Mouse (Mus musculus) MEL (cell line): ENCODE data around the gene Tjp1. TPM values are rescaled to one million over a fixed set of nuclear protein-coding genes. Genes with fewer than 3 reads are reported as not detected.

Experiments used
- DNase-seq: peaks from one replicate; pipeline ENCODE4 v3.0.0; 2011; ENCODE audit warnings: low read depth, low spot score
- H3K27ac ChIP-seq: 2 replicates; pipeline ENCODE4 v1.5.1; 2012; ENCODE audit warnings: low read depth, mild to moderate bottlenecking, control low read depth, low read length, moderate library complexity; ENCODE audit not compliant: control insufficient read depth
- H3K27me3 ChIP-seq, 2 experiments: fragments of 150-350 bp in 1 of 2; sonication (generic) in 1 of 2; 2 replicates each; pipeline ENCODE4 v1.6.1; 2012; ENCODE audit warnings: low read length in 2 of 2, mild to moderate bottlenecking in 2 of 2, improper control_type of control experiment in 1 of 2, moderate library complexity in 1 of 2; ENCODE audit not compliant: insufficient read depth in 2 of 2, control insufficient read depth in 1 of 2
- H3K36me3 ChIP-seq, 2 experiments: 2 replicates each; pipeline ENCODE4 v1.6.1; 2012 to 2014; ENCODE audit warnings: low read length in 2 of 2, improper control_type of control experiment in 1 of 2, inconsistent platforms in 1 of 2, mild to moderate bottlenecking in 1 of 2; ENCODE audit not compliant: insufficient read depth in 2 of 2, control insufficient read depth in 1 of 2
- H3K4me1 ChIP-seq, 2 experiments: fragments of 150-350 bp in 1 of 2; sonication (generic) in 1 of 2; 2 replicates each; pipeline ENCODE4 v1.6.1; 2012; ENCODE audit warnings: low read length in 2 of 2, improper control_type of control experiment in 1 of 2, mild to moderate bottlenecking in 1 of 2; ENCODE audit not compliant: insufficient read depth in 2 of 2, control insufficient read depth in 1 of 2
- H3K4me3 ChIP-seq, 2 experiments: fragments of 150-350 bp in 1 of 2; sonication (generic) in 1 of 2; 2 replicates each; pipeline ENCODE4 v1.5.1; 2012; ENCODE audit warnings: low read depth in 2 of 2, low read length in 2 of 2, mild to moderate bottlenecking in 2 of 2, moderate library complexity in 2 of 2, control low read depth in 1 of 2, improper control_type of control experiment in 1 of 2; ENCODE audit not compliant: control insufficient read depth in 1 of 2, insufficient read depth in 1 of 2
- H3K79me2 ChIP-seq: 2 replicates; pipeline ENCODE4 v1.6.1; 2012; ENCODE audit warnings: mild to moderate bottlenecking, low read length, moderate library complexity; ENCODE audit not compliant: control insufficient read depth, poor library complexity, insufficient read depth
- H3K9ac ChIP-seq: 2 replicates; pipeline ENCODE4 v1.6.1; 2012; ENCODE audit warnings: low read depth, mild to moderate bottlenecking, control low read depth, low read length, moderate library complexity; ENCODE audit not compliant: control insufficient read depth, poor library complexity, severe bottlenecking
- H3K9me3 ChIP-seq: fragments of 150-350 bp; sonication (generic); replicated peaks from 2 replicates; pipeline ENCODE4 v1.6.1; 2012; ENCODE audit warnings: mild to moderate bottlenecking, low read length, improper control_type of control experiment, moderate library complexity; ENCODE audit not compliant: insufficient read depth
- BHLHE40 ChIP-seq: IDR thresholded peaks from 2 replicates; pipeline ENCODE4 v1.6.1; 2012; ENCODE audit warnings: low read depth, mild to moderate bottlenecking, inconsistent platforms, low read length, improper control_type of control experiment, borderline replicate concordance
- CHD2 ChIP-seq: IDR thresholded peaks from 2 replicates; pipeline ENCODE4 v1.6.1; 2011; ENCODE audit warnings: low read length, improper control_type of control experiment
- CTCF ChIP-seq, 3 experiments: IDR thresholded peaks in 2 of 3; conservative IDR thresholded peaks in 1 of 3; 2 replicates each; pipeline ENCODE4 v1.5.1; 2011 to 2012; ENCODE audit warnings: low read length in 3 of 3, low read depth in 2 of 3, mild to moderate bottlenecking in 2 of 3, improper control_type of control experiment in 1 of 3, inconsistent platforms in 1 of 3, mixed read lengths in 1 of 3, moderate library complexity in 1 of 3; ENCODE audit not compliant: control insufficient read depth in 1 of 3, insufficient read depth in 1 of 3, poor library complexity in 1 of 3, severe bottlenecking in 1 of 3
- E2F4 ChIP-seq: IDR thresholded peaks from 2 replicates; pipeline ENCODE4 v1.6.1; 2011; ENCODE audit warnings: low read depth, low read length, improper control_type of control experiment, borderline replicate concordance
- ETS1 ChIP-seq: IDR thresholded peaks from 2 replicates; pipeline ENCODE4 v1.6.1; 2012; ENCODE audit warnings: low read depth, mild to moderate bottlenecking, inconsistent platforms, low read length, improper control_type of control experiment, moderate library complexity
- GABPA ChIP-seq: IDR thresholded peaks from 2 replicates; pipeline ENCODE4 v1.6.1; 2012; ENCODE audit warnings: low read depth, mild to moderate bottlenecking, inconsistent platforms, low read length, improper control_type of control experiment, moderate library complexity
- GATA1 ChIP-seq: IDR thresholded peaks from 2 replicates; pipeline ENCODE4 v1.6.1; 2011; ENCODE audit warnings: low read depth, low read length, improper control_type of control experiment
- JUND ChIP-seq: IDR thresholded peaks from 2 replicates; pipeline ENCODE4 v1.6.1; 2011; ENCODE audit warnings: low read depth, mild to moderate bottlenecking, improper control_type of control experiment, low read length
- KAT2A ChIP-seq: conservative IDR thresholded peaks from 2 replicates; pipeline ENCODE4 v1.6.1; 2012; ENCODE audit warnings: low read depth, low read length, improper control_type of control experiment, inconsistent platforms
- MAFK ChIP-seq: IDR thresholded peaks from 2 replicates; pipeline ENCODE4 v1.6.1; 2011; ENCODE audit warnings: low read depth, mild to moderate bottlenecking, low read length, improper control_type of control experiment, borderline replicate concordance
- MAZ ChIP-seq: IDR thresholded peaks from 2 replicates; pipeline ENCODE4 v1.6.1; 2012; ENCODE audit warnings: low read depth, mild to moderate bottlenecking, inconsistent platforms, low read length, improper control_type of control experiment
- MEF2A ChIP-seq: IDR thresholded peaks from 2 replicates; pipeline ENCODE4 v1.6.1; 2014; ENCODE audit warnings: low read depth, mild to moderate bottlenecking, inconsistent platforms, low read length, improper control_type of control experiment; ENCODE audit not compliant: poor library complexity, insufficient replicate concordance, severe bottlenecking; ENCODE audit errors: extremely low read depth
- MXI1 ChIP-seq: IDR thresholded peaks from 2 replicates; pipeline ENCODE4 v1.6.1; 2011; ENCODE audit warnings: mild to moderate bottlenecking, low read depth, low read length, improper control_type of control experiment
- MYB ChIP-seq: IDR thresholded peaks from 2 replicates; pipeline ENCODE4 v1.6.1; 2011; ENCODE audit warnings: mild to moderate bottlenecking, low read depth, low read length, improper control_type of control experiment
- NRF1 ChIP-seq: IDR thresholded peaks from 2 replicates; pipeline ENCODE4 v1.6.1; 2014; ENCODE audit warnings: low read depth, mild to moderate bottlenecking, inconsistent platforms, low read length, improper control_type of control experiment, moderate library complexity; ENCODE audit not compliant: poor library complexity, insufficient read depth, severe bottlenecking
- POLR2A ChIP-seq, 2 experiments: IDR thresholded peaks; 2 replicates each; pipeline ENCODE4 v1.6.1; 2011 to 2012; ENCODE audit warnings: low read length in 2 of 2, mild to moderate bottlenecking in 2 of 2, control low read depth in 1 of 2, improper control_type of control experiment in 1 of 2, low read depth in 1 of 2, moderate library complexity in 1 of 2; ENCODE audit not compliant: control insufficient read depth in 1 of 2, insufficient read depth in 1 of 2, poor library complexity in 1 of 2
- POLR2AphosphoS2 ChIP-seq: IDR thresholded peaks from 2 replicates; pipeline ENCODE4 v1.6.1; 2011; ENCODE audit warnings: low read length, improper control_type of control experiment
- POLR2AphosphoS5 ChIP-seq: IDR thresholded peaks from 2 replicates; pipeline ENCODE4 v1.6.1; 2012; ENCODE audit warnings: low read depth, borderline replicate concordance, mild to moderate bottlenecking, inconsistent platforms, low read length, moderate library complexity, mixed read lengths
- RAD21 ChIP-seq: IDR thresholded peaks from 2 replicates; pipeline ENCODE4 v1.6.1; 2011; ENCODE audit warnings: mild to moderate bottlenecking, low read depth, low read length, improper control_type of control experiment
- RCOR1 ChIP-seq: IDR thresholded peaks from 2 replicates; pipeline ENCODE4 v1.6.1; 2012; ENCODE audit warnings: low read depth, mild to moderate bottlenecking, inconsistent platforms, low read length, improper control_type of control experiment
- SIN3A ChIP-seq: IDR thresholded peaks from 2 replicates; pipeline ENCODE4 v1.6.1; 2012; ENCODE audit warnings: low read length, improper control_type of control experiment, inconsistent platforms
- SMC3 ChIP-seq: IDR thresholded peaks from 2 replicates; pipeline ENCODE4 v1.6.1; 2011; ENCODE audit warnings: low read depth, low read length, improper control_type of control experiment
- TBP ChIP-seq: IDR thresholded peaks from 2 replicates; pipeline ENCODE4 v1.8.0; 2011; ENCODE audit warnings: low read depth, low read length, improper control_type of control experiment
- TCF12 ChIP-seq: IDR thresholded peaks from 2 replicates; pipeline ENCODE4 v1.6.1; 2014; ENCODE audit warnings: low read depth, mild to moderate bottlenecking, inconsistent platforms, low read length, improper control_type of control experiment, moderate library complexity
- UBTF ChIP-seq: IDR thresholded peaks from 2 replicates; pipeline ENCODE4 v1.6.1; 2012; ENCODE audit warnings: low read depth, mild to moderate bottlenecking, inconsistent platforms, low read length, improper control_type of control experiment, moderate library complexity, borderline replicate concordance; ENCODE audit not compliant: insufficient read depth
- ZNF384 ChIP-seq: IDR thresholded peaks from 2 replicates; pipeline ENCODE4 v1.6.1; 2012; ENCODE audit warnings: low read depth, mild to moderate bottlenecking, inconsistent platforms, low read length, improper control_type of control experiment
- polyA plus RNA-seq, 2 experiments: library from polyadenylated mRNA; stranded (reverse) in 1 of 2; unstranded in 1 of 2; fragments of >175 nt in 1 of 2; fragments of >200 nt in 1 of 2; gene quantifications; 2 replicates each; pipeline versions ENCODE4 v1.2.1 to v1.2.4; 2012; ENCODE audit warnings: low replicate concordance in 2 of 2, low read depth in 1 of 2; ENCODE audit not compliant: insufficient read length in 2 of 2, insufficient read depth in 1 of 2, missing spikeins in 1 of 2
- total RNA-seq: library from RNA; depleted of rRNA; stranded (reverse); fragments of 300-350 nt; gene quantifications from 2 replicates; pipeline ENCODE4 v1.2.3, GENCODE M21; 2012

Tjp1 gene
- total and polyA plus RNA-seq, 3 experiments: 0.01 TPM; not detected in 2

GRCm38 (mm10) chr7:65382515-65383283 lies 144.9 kb downstream of the Tjp1 start (continued):
- TF ChIP-seq TCF12: no peak
- TF ChIP-seq, all 39 proteins: peak for 0

DNA sequence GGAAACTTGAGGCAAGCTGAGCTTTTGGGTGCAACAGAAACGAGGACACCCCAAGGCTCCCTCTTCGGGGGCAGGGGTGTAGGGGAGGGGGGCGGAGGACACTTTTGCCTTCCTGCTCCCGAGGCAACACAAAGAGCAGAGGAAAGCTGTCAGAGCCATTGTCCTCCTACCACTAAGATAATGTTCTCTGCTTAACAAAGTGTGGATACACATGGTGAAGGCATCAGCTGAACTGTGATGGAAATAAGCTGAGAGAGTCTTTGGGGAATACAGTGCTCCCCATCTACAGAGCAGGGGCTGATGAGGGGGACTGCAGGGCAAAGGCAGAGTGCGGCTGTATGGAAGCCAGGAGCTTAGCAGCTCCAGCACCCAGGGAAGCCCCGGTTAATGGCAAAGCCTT lies 145.7 kb downstream of the Tjp1 start:
- Histone ChIP-seq H3K9me3 (no peaks in the 10 kb centered on the region), H3K27ac (no peak overlapping the region), H3K9ac (no peak overlapping the region), H3K4me3 (no peak overlapping the region), H3K4me1 (no peaks in the 10 kb centered on the region), H3K36me3 (no peaks in the 10 kb centered on the region), H3K79me2 (no peaks in the 10 kb centered on the region), H3K27me3 (no peaks in the 10 kb centered on the region)
- DNase-seq: no peak
- no peak for TF ChIP-seq MXI1
- no peak for TF ChIP-seq RAD21
- no peak for TF ChIP-seq KAT2A
- TF ChIP-seq JUND: no peak
- TF ChIP-seq MAFK: no peak
- TF ChIP-seq TCF12: no peak
- TF ChIP-seq SIN3A: no peak
- TF ChIP-seq MEF2A: no peak
- TF ChIP-seq ETS1: no peak
- no peak for TF ChIP-seq CTCF (IDR thresholded peaks at IDR 0.05 in 2 of 3, conservative IDR thresholded peaks at IDR 0.05 in 1 of 3; ENCODE audit: control insufficient read depth in 1 of 3, insufficient read depth in 1 of 3, low read depth in 2 of 3, low read length in 3 of 3, poor library complexity in 1 of 3, severe bottlenecking in 1 of 3)

GRCm38 (mm10) chr7:65380716-65381115 lies 146.9 kb downstream of the Tjp1 start:
- no peak overlapping the region for H3K27ac ChIP-seq
- H3K9me3 ChIP-seq: no peaks in the 10 kb centered on the region
- no peak overlapping the region for H3K4me3 ChIP-seq
- H3K9ac ChIP-seq: no peak overlapping the region
- H3K4me1 ChIP-seq: no peaks in the 10 kb centered on the region
- DNase-seq: no peak
- TF ChIP-seq TBP (no peak), E2F4 (no peak), MYB (no peak), ZNF384 (no peak), POLR2A (IDR thresholded peaks at IDR 0.05; ENCODE audit: control insufficient read depth in 1 of 2, insufficient read depth in 1 of 2, low read depth in 1 of 2, low read length in 2 of 2, poor library complexity in 1 of 2) (no peak), POLR2AphosphoS5 (no peak), JUND (no peak), BHLHE40 (no peak), TCF12 (no peak), SIN3A (no peak), CHD2 (no peak), GABPA (no peak), MAZ (no peak), RCOR1 (no peak), SMC3 (no peak), NRF1 (no peak), UBTF (no peak), GATA1 (no peak), POLR2AphosphoS2 (no peak)
- H3K79me2 ChIP-seq: no peaks in the 10 kb centered on the region
- H3K36me3 ChIP-seq: no peaks in the 10 kb centered on the region
- H3K27me3 ChIP-seq: no peaks in the 10 kb centered on the region
